In the genomic region with DNA sequence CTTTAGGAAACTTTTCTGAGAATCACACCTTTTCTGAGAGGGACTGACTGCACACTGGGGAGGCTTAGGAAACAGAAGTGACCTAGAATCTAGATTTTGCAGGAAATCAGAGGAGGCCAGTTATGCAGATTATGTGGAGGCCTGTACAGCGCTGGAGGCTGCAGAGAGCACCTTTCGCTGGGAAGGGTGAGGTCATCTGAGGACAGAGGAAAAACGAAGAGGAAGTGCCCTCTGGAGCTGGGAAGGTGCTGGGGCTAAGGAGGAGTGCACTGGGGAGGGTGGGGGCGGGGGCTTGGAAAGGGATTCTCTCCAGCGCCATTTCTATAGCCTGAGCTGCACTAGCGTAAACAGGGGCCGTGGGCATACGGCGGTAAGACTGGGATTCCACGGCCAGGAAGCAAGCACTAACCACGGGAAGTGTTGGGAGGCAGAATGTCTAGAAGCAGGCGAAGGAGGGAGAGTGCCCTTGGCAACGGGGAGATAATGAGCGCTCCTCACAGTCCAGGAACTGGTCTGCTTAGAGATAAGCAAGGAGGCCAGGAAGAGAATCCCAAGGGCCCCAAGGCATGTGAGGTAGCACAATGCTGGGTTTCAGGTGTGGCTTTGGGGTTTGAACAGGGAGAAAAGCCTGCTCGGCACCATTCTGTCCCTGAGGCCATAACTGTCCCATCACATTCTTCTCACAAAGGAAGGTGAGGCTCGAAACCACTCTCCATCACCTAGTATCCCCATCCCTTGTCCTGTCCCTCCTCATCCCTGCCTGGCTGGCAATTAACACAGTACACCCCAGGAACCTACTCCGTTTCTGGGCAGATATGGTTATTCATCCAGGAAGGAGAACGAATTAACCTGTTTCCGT, we compare ENCODE assay signal across 9 mouse cellular contexts.
A peak's percentile ranks its signal among the peaks of the same experiment; 100 is the strongest.
DNase-seq lines count a peak whose midpoint lies in the region; ATAC-seq lines count a peak whose summit lies in the region.
"Had no signal": no experiment of that assay in that cellular context is flagged by ENCODE, and none has a peak within 500 bp of the region (broad histone marks: within the 10 kb centered on the region; RNA-seq: fewer than 3 reads in every experiment).

No protein-coding gene starts in this region.

- H3K4me1 ChIP-seq in hindbrain, embryonic 11.5 days (replicated peaks; ENCODE audit: control insufficient read depth, insufficient read depth, low read length): peaks cover 3% of the 10 kb centered on the region; the same call in 1 of the 2 replicates
- peaks cover 12% of the 10 kb centered on the region for H3K4me1 ChIP-seq in liver, embryonic 12.5 days

- H3K27me3 ChIP-seq in hindbrain, embryonic 11.5 days (ENCODE audit: control insufficient read depth, insufficient read depth, low read length): no peaks in the 10 kb centered on the region
- H3K27me3 ChIP-seq in liver, embryonic 12.5 days (replicated peaks): 0 out of 2 replicates have a peak, but pooled peaks cover 4% of the 10 kb centered on the region

- ATAC-seq in hindbrain, embryonic 11.5 days (ENCODE audit: low FRiP score): no peak
- peak; percentile 65; the same call in 1 of the 2 replicates for ATAC-seq in liver, embryonic 12.5 days

- H3K4me2 ChIP-seq in hindbrain, embryonic 11.5 days (replicated peaks; ENCODE audit: low read depth, low read length): peak overlapping the region; percentile 21; the same call in 1 of the 2 replicates
- H3K4me2 ChIP-seq in liver, embryonic 12.5 days: peak overlapping the region; percentile 45

- WGBS in hindbrain, embryonic 11.5 days: 16% methylated on average over 19 of the region's 19 CpGs
- WGBS in liver, embryonic 12.5 days (ENCODE audit: insufficient replicate concordance): 13% methylated on average over 19 of the region's 19 CpGs

- DNase-seq in ovary, adult 18-20 months (ENCODE audit: low spot score): peak; percentile 25
- no peak for DNase-seq in ovary, postnatal 14 days (ENCODE audit: low spot score)
- peak; percentile 27 for DNase-seq in hindbrain, embryonic 11.5 days (ENCODE audit: low spot score)
- DNase-seq in retina, postnatal 1 day: peak; percentile 40
- DNase-seq in spleen, adult 12 weeks (ENCODE audit: low spot score): no peak
- no peak for DNase-seq in B cell, adult 2 months
- no peak for DNase-seq in cerebellum, postnatal 4 days (ENCODE audit: low spot score in 2 of 2)

- H3K27ac ChIP-seq in hindbrain, embryonic 11.5 days (ENCODE audit: low read depth, low read length): no peak overlapping the region
- H3K27ac ChIP-seq in liver, embryonic 12.5 days: no peak overlapping the region
- H3K27ac ChIP-seq: liver, embryonic 14.5 days had no signal

- no peak overlapping the region for H3K4me3 ChIP-seq in hindbrain, embryonic 11.5 days (ENCODE audit: low read depth, low read length)
- H3K4me3 ChIP-seq in liver, embryonic 12.5 days: no peak overlapping the region

- no peaks in the 10 kb centered on the region for H3K9me3 ChIP-seq in hindbrain, embryonic 11.5 days (ENCODE audit: control insufficient read depth, low read length)
- H3K9me3 ChIP-seq in liver, embryonic 12.5 days (replicated peaks): no peaks in the 10 kb centered on the region

- H3K36me3 ChIP-seq in hindbrain, embryonic 11.5 days (ENCODE audit: control insufficient read depth, insufficient read depth, low read length): no peaks in the 10 kb centered on the region
- no peaks in the 10 kb centered on the region for H3K36me3 ChIP-seq in liver, embryonic 12.5 days

- 0 out of 2 replicates have a peak overlapping the region, but pooled peaks have one; percentile 31 for H3K9ac ChIP-seq in hindbrain, embryonic 11.5 days (ENCODE audit: low read depth, low read length)
- H3K9ac ChIP-seq in liver, embryonic 12.5 days: no peak overlapping the region
- H3K9ac ChIP-seq: liver, embryonic 14.5 days had no signal

Comparison
In these comparisons a context has a peak if more than half of its experiments do, and no peak if none do; other contexts are left out.
1. DNase-seq: peak in ovary, adult 18-20 months (single experiment), hindbrain, embryonic 11.5 days (single experiment) and retina, postnatal 1 day (single experiment); none in ovary, postnatal 14 days (single experiment), spleen, adult 12 weeks (single experiment), B cell, adult 2 months (0 of 2) and cerebellum, postnatal 4 days (0 of 2).